8 mouse cellular contexts compared by ENCODE assay signal in the genomic region with DNA sequence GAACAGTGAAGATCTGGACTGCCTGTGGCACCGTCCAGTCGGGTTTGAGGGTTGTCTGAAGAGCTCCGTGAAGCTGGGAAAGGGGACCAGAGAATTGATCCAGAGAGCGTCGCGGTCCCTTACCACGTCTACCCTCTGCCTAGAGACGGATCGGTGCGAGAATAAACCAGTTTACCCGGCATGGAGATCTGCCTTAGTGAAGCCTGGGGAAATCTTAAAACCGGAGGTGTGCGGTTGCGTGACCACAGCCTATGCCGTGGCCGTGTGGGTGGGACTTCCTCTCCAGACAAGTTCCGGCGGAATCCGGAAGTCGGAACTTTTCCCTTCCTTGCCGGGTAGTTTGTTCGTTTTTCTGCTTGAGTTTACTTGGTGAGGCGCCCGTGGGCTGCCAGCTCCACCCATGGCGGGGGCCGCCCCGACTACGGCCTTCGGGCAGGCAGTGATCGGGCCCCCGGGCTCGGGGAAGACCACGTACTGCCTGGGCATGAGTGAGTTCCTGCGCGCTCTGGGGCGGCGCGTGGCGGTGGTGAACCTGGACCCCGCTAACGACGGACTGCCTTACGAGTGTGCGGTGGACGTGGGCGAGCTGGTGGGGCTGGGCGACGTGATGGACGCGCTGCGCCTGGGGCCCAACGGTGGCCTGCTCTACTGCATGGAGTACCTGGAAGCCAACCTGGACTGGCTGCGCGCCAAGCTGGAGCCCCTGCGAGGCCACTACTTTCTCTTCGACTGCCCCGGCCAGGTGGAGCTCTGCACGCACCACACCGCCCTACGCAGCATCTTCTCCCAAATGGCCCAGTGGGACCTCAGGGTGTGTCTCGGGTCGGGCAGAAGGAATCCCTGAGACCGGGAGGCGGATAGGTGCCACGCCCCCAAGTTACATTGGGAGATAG. TPM values are rescaled to one million over a fixed set of nuclear protein-coding genes. Genes with fewer than 3 reads are reported as not detected.
A peak's percentile ranks its signal among the peaks of the same experiment; 100 is the strongest.
DNase-seq lines count a peak whose midpoint lies in the region; ATAC-seq and TF ChIP-seq lines count a peak whose summit lies in the region.

A gene (plus strand): TSS at position 304 of the 893 bp plus-strand sequence.

- peaks cover 15% of the 10 kb centered on the region for H3K4me1 ChIP-seq in embryonic facial prominence, embryonic 13.5 days
- H3K4me1 ChIP-seq in heart, adult 2 months (ENCODE audit: control insufficient read depth, insufficient read depth, low read length): peaks cover 3% of the 10 kb centered on the region
- peaks cover 15% of the 10 kb centered on the region for H3K4me1 ChIP-seq in limb, embryonic 12.5 days (replicated peaks)
- H3K4me1 ChIP-seq in midbrain, embryonic 14.5 days (ENCODE audit: control insufficient read depth, insufficient read depth, low read length): peaks cover 9% of the 10 kb centered on the region

- 2% methylated on average over 65 of the region's 65 CpGs for WGBS in embryonic facial prominence, embryonic 13.5 days
- WGBS in heart, adult 2 months: under 1% methylated on average over 65 of the region's 65 CpGs
- WGBS in limb, embryonic 12.5 days: 3% methylated on average over 65 of the region's 65 CpGs
- 2% methylated on average over 65 of the region's 65 CpGs for WGBS in midbrain, embryonic 14.5 days

- no peak for TF ChIP-seq CTCF in heart, adult 2 months (IDR thresholded peaks at IDR 0.05)

- H3K27ac ChIP-seq in embryonic facial prominence, embryonic 13.5 days: peak within 1 kb of the TSS; percentile 87
- H3K27ac ChIP-seq in heart, adult 2 months: peak within 1 kb of the TSS; percentile 76
- peak within 1 kb of the TSS; percentile 80 for H3K27ac ChIP-seq in limb, embryonic 12.5 days
- peak within 1 kb of the TSS; percentile 82 for H3K27ac ChIP-seq in midbrain, embryonic 14.5 days (replicated peaks; ENCODE audit: low read depth, low read length)

- intact Hi-C loops in heart, adult 2 months (cut with DNase I): no loop called here

- H3K79me2 ChIP-seq in heart, adult 2 months (replicated peaks; ENCODE audit: control insufficient read depth, insufficient read depth, low read length): peaks cover 3% of the 10 kb centered on the region

- peak; percentile 17; the same call in 1 of the 2 replicates for ATAC-seq in embryonic facial prominence, embryonic 13.5 days (ENCODE audit: insufficient number of reproducible peaks, insufficient read depth, low FRiP score, low TSS enrichment, low read depth)
- peak; percentile 79 for ATAC-seq in limb, embryonic 12.5 days (ENCODE audit: insufficient number of reproducible peaks, insufficient read depth, low FRiP score, low TSS enrichment, low read depth)
- peak; percentile 76 for ATAC-seq in midbrain, embryonic 14.5 days (ENCODE audit: low FRiP score, low TSS enrichment)

- no peaks in the 10 kb centered on the region for H3K27me3 ChIP-seq in embryonic facial prominence, embryonic 13.5 days
- H3K27me3 ChIP-seq in heart, adult 2 months (ENCODE audit: control insufficient read depth, insufficient read depth, low read length): no peaks in the 10 kb centered on the region
- H3K27me3 ChIP-seq in limb, embryonic 12.5 days: no peaks in the 10 kb centered on the region
- H3K27me3 ChIP-seq in midbrain, embryonic 14.5 days (ENCODE audit: control insufficient read depth, insufficient read depth, low read length): no peaks in the 10 kb centered on the region

- peak within 1 kb of the TSS; percentile 100 for H3K4me2 ChIP-seq in embryonic facial prominence, embryonic 13.5 days
- H3K4me2 ChIP-seq in limb, embryonic 12.5 days: peak within 1 kb of the TSS; percentile 100
- H3K4me2 ChIP-seq in midbrain, embryonic 14.5 days (ENCODE audit: low read length): peak within 1 kb of the TSS; percentile 99

- H3K9ac ChIP-seq in embryonic facial prominence, embryonic 13.5 days: peak within 1 kb of the TSS; percentile 89
- peak within 1 kb of the TSS; percentile 79 for H3K9ac ChIP-seq in heart, adult 2 months (ENCODE audit: low read depth, low read length)
- H3K9ac ChIP-seq in limb, embryonic 12.5 days (replicated peaks): peak within 1 kb of the TSS; percentile 81
- H3K9ac ChIP-seq in midbrain, embryonic 14.5 days (replicated peaks; ENCODE audit: low read length): peak within 1 kb of the TSS; percentile 80

- TF ChIP-seq POLR2A in heart, adult 2 months (IDR thresholded peaks at IDR 0.05; ENCODE audit: insufficient read depth, low read depth, low read length): peak; percentile 93

- peaks cover 66% of the 10 kb centered on the region for H3K36me3 ChIP-seq in embryonic facial prominence, embryonic 13.5 days
- H3K36me3 ChIP-seq in heart, adult 2 months (ENCODE audit: control insufficient read depth, insufficient read depth, low read length): no peaks in the 10 kb centered on the region
- peaks cover 69% of the 10 kb centered on the region for H3K36me3 ChIP-seq in limb, embryonic 12.5 days
- peaks cover 67% of the 10 kb centered on the region for H3K36me3 ChIP-seq in midbrain, embryonic 14.5 days (ENCODE audit: control insufficient read depth, insufficient read depth, low read length)

- H3K4me3 ChIP-seq in embryonic facial prominence, embryonic 13.5 days: peak within 1 kb of the TSS; percentile 74
- peak within 1 kb of the TSS; percentile 86 for H3K4me3 ChIP-seq in heart, adult 2 months
- H3K4me3 ChIP-seq in limb, embryonic 12.5 days (replicated peaks): peak within 1 kb of the TSS; percentile 97
- peak within 1 kb of the TSS; percentile 88 for H3K4me3 ChIP-seq in midbrain, embryonic 14.5 days (replicated peaks; ENCODE audit: low read depth, low read length)

- TF ChIP-seq EP300 in heart, adult 2 months (IDR thresholded peaks at IDR 0.05; ENCODE audit: insufficient read depth, low read depth, low read length): peak; percentile 71

- H3K9me3 ChIP-seq in embryonic facial prominence, embryonic 13.5 days: no peaks in the 10 kb centered on the region
- no peaks in the 10 kb centered on the region for H3K9me3 ChIP-seq in limb, embryonic 12.5 days
- H3K9me3 ChIP-seq in midbrain, embryonic 14.5 days (ENCODE audit: control insufficient read depth, low read length): no peaks in the 10 kb centered on the region

- DNase-seq in 3T3-L1 (ENCODE audit: low read depth, low spot score): peak; percentile 90
- DNase-seq in adrenal gland, postnatal 36 days: peak; percentile 88 to 91
- DNase-seq in heart, adult 2 months: peak; percentile 84 to 87
- peak; percentile 78 to 87 for DNase-seq in kidney, adult 8-10 months
- peak; percentile 92 for DNase-seq in midbrain, embryonic 14.5 days
- DNase-seq in spleen, adult 18-20 months: peak; percentile 71 to 75

RNA-seq across cellular contexts. Expression of the gene that starts here (rescaled TPM):
- 10 to 100 TPM; 16.4 to 21.4 TPM for total RNA-seq in adrenal gland, postnatal 36 days (2021)
- polyA plus RNA-seq in embryonic facial prominence, embryonic 13.5 days (2015; fragmentation: Nextera tagmentation; extraction: Ambion mirVana): 16.4 and 21.2 TPM in 2 replicates
- 1 to 10 TPM; 6.8 to 7.3 TPM for total RNA-seq in heart, adult 2 months (2021)
- 12.1 and 17.7 TPM in 2 replicates for polyA plus RNA-seq in heart, adult 2 months (2012; rRNA removed)
- polyA plus RNA-seq in limb, embryonic 12.5 days (2016; fragmentation: Nextera tagmentation; extraction: Ambion mirVana): 21.3 and 23.2 TPM in 2 replicates
- 20.3 and 21.4 TPM in 2 replicates for polyA plus RNA-seq in midbrain, embryonic 14.5 days (2014; fragmentation: Nextera tagmentation; extraction: Ambion mirVana)

Comparison
In these comparisons a context has a peak if more than half of its experiments do, and no peak if none do; other contexts are left out.
1. Peak in every context shown above with its lines: DNase-seq, ATAC-seq, H3K4me3 ChIP-seq and H3K27ac ChIP-seq.
2. ATAC-seq: peak in every context shown above with its lines; median percentile 79 in limb, embryonic 12.5 days; 76 in midbrain, embryonic 14.5 days; 17 in embryonic facial prominence, embryonic 13.5 days.